Mouse (Mus musculus) c-Kit-positive CD71-positive TER-119-positive erythroid progenitor cells, embryonic 14.5 days (primary cell): ENCODE measurements at regions not wholly inside any gene's neighbourhood (a gene's known extent, or its start where the extent isn't known, plus 50 kb on each side); places are given as distances from the start of the nearest gene placed in this dataset.

Source experiments
- DNase-seq: peaks from one replicate; pipeline ENCODE4 v3.0.0-alpha.2; 2013; ENCODE audit warnings: low spot score

GRCm38 (mm10) chr2:72541246-72541645 is 65.3 kb downstream of the Cdca7 start:
- DNase-seq = no peak

GRCm38 (mm10) chr2:72545453-72545852 is 69.5 kb downstream of the Cdca7 start:
- DNase-seq = no peak

GRCm38 (mm10) chr2:72546476-72546875 is 70.5 kb downstream of the Cdca7 start:
- DNase-seq = no peak

- DNase-seq = no peak
These were observed 71.0 kb downstream of the Cdca7 start for GRCm38 (mm10) chr2:72546963-72547362.

- no peak for DNase-seq
These were observed 75.3 kb downstream of the Cdca7 start for GRCm38 (mm10) chr2:72551268-72551667.

- DNase-seq = no peak
These were observed 78.6 kb downstream of the Cdca7 start for GRCm38 (mm10) chr2:72554603-72555002.

- no peak for DNase-seq
These were observed 79.2 kb downstream of the Cdca7 start for GRCm38 (mm10) chr2:72555116-72555515.

GRCm38 (mm10) chr2:72555556-72555955 is 79.6 kb downstream of the Cdca7 start:
- DNase-seq = no peak

- no peak for DNase-seq
These were observed 80.3 kb downstream of the Cdca7 start for GRCm38 (mm10) chr2:72556064-72556821.

GRCm38 (mm10) chr2:72557161-72557560 is 81.2 kb downstream of the Cdca7 start:
- no peak for DNase-seq

- no peak for DNase-seq
These were observed 81.8 kb downstream of the Cdca7 start for GRCm38 (mm10) chr2:72557565-72558260.

GRCm38 (mm10) chr2:72561383-72561782 is 85.4 kb downstream of the Cdca7 start:
- DNase-seq = no peak

- DNase-seq = no peak
These were observed 102.4 kb downstream of the Cdca7 start for GRCm38 (mm10) chr2:72578322-72578721.

- no peak for DNase-seq
These were observed 105.2 kb downstream of the Cdca7 start for GRCm38 (mm10) chr2:72581136-72581535.

- DNase-seq = no peak
These were observed 112.9 kb downstream of the Cdca7 start for GRCm38 (mm10) chr2:72588814-72589213.

GRCm38 (mm10) chr2:72592011-72592410 is 116.1 kb downstream of the Cdca7 start:
- DNase-seq = no peak

GRCm38 (mm10) chr2:72596994-72597925 is 121.3 kb downstream of the Cdca7 start:
- DNase-seq = no peak

- DNase-seq = no peak
These were observed 122.0 kb downstream of the Cdca7 start for GRCm38 (mm10) chr2:72597941-72598340.

- DNase-seq = no peak
These were observed 124.8 kb downstream of the Cdca7 start for GRCm38 (mm10) chr2:72600723-72601122.

GRCm38 (mm10) chr2:72602152-72602551 is 126.2 kb downstream of the Cdca7 start:
- no peak for DNase-seq

GRCm38 (mm10) chr2:72612221-72612620 is 136.3 kb downstream of the Cdca7 start:
- DNase-seq = no peak

- DNase-seq = no peak
These were observed 138.3 kb downstream of the Cdca7 start for GRCm38 (mm10) chr2:72614256-72614655.
